Mouse (Mus musculus) kidney, postnatal 10 days (tissue): Measurements from ENCODE around the gene Slc6a16.

ENCODE experiments used
- DNase-seq: peaks from one replicate; pipeline ENCODE4 v3.0.0; 2021; ENCODE audit warnings: mixed read lengths

Gene Slc6a16

DNA sequence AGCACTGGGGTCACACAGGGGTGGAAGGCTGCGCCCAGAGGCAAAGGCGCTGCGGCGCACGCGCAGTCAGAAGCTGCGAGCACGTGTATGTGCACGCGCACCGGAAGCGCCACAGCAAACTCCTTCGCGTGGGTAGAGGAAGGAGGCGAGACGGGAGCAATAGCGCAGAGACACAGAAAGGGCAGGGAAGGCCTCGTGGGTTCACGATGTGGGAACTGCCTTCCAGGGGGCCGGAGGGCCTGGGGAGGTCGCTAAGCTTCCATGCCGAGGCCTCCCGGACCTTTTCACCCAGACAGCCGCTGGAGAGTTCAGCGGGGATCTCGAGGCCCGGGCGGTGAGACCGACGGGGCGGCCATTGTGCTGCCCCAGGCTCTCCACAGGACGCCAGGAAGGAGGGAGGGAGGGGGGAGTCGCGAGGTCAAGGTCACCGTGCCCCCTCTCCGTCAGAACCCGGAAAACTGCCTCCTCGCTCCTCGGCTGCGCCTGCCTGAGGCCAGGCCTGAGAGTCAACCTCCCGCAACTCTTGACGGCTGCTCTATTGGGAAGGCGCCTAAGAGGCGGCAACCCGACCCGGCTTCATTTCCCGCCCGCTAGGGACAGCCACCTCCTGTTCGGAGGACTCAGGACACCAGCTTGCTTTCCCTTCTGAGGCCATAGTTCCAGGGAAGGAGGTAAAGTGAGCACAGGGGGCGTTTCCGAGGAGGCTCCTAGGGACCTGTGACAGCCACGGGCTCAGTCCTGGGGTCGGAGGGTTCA, at the start of gene Slc6a16:
Gene Slc6a16 (plus strand): TSS at position 453 of the 756 bp plus-strand sequence.
- peak; percentile 60 for DNase-seq

DNA sequence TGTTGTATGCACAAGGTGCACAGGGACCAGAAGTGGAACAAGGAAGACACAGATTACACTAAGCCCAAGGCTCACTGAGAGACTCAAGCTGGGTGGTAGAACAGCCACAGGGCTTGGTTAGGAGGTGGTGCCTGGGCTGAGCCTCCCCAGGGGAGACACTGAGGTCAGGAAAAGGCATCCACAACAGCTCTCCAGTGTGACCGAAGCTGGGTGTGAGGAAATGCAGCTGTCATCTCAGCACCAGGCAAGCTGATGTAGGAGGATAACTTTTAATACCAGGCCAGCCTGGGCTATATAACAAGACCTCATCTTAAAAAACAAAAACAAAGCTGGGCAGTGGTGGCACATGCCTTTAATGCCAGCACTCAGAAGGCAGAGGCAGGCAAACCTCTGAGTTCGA, 49.7 kb upstream of the Slc6a16 start:
- DNase-seq: no peak

DNA sequence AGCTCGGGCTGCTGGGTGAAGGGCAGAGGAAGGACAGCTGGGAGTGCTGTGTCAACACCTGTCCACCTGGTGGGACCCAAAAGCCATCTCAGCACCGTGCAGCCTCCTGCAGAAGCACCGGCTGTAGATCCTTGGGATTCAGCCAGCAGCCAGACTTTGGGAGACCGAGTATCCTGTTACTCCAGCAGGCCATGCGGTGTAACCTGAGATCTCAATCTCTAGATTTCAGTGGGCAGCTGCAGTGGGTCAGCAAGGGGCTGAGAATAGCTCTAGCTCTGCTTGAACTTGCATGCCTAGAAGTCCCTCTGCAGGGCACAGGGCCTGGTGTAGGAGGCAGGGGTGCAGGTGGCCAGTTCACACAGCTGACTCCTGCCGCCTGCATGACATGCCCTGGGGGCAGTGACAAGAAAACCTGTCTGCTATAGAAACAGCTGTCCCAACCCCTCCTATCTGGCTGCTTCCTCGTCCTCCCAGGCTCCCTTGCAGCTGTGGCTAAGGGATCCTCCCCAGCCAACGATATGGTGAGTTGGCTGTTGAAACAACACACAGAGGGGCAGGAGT, 49.0 kb upstream of the Slc6a16 start:
- DNase-seq: peak; percentile 40

DNA sequence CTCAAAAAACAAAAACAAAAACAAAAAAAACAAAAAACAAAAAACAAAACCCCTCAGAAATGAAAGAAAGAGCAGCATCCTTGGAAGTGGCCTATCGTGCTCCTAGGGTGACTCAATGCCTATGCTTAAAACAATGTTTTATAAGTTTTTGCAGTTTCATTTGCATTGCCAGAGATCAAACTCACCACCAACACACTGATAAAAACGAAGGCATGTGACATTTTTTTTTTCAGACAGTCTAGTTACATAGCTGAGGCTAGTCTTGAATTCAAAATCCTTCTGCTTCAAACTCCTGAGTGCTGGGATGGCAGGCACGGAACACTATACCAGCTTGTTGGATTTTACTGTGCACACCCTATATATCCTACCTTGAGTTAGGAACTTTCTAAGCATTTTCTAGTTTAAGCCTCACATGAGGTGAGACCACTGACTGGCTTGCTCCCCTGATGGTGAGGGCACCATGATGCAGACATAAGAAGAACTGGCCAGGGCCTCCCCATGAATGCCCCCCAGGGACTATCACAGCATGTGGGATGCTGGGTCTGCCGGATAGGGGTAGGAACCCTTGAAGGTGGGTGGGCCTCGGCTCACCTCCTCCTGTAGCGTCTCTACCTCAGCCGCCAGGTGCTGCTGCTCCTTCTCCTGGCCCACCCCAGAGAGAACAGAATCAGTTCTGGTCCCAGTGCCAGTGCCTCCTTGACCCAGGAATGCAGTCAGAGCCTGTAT, 48.1 kb upstream of the Slc6a16 start:
- DNase-seq: no peak

DNA sequence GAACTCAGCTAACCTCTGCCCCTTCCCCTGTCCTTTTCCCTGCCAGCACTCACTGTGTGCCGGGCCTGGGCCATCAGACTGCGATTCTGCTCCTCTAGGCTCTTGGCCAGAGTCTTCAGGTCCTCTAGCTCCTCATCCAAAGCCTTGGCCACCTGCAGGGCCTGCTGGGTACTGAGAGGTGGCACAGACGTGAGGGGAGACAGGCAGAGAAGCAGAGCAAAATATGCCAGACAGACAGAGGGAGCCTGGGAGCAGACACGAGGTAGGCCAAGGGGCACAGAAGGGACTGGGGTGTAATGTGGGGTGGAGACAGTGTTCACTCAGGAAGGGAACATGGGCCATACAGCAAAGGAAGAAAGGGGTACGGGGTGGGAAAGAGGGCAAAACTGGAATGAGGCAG, 47.5 kb upstream of the Slc6a16 start:
- DNase-seq: no peak

DNA sequence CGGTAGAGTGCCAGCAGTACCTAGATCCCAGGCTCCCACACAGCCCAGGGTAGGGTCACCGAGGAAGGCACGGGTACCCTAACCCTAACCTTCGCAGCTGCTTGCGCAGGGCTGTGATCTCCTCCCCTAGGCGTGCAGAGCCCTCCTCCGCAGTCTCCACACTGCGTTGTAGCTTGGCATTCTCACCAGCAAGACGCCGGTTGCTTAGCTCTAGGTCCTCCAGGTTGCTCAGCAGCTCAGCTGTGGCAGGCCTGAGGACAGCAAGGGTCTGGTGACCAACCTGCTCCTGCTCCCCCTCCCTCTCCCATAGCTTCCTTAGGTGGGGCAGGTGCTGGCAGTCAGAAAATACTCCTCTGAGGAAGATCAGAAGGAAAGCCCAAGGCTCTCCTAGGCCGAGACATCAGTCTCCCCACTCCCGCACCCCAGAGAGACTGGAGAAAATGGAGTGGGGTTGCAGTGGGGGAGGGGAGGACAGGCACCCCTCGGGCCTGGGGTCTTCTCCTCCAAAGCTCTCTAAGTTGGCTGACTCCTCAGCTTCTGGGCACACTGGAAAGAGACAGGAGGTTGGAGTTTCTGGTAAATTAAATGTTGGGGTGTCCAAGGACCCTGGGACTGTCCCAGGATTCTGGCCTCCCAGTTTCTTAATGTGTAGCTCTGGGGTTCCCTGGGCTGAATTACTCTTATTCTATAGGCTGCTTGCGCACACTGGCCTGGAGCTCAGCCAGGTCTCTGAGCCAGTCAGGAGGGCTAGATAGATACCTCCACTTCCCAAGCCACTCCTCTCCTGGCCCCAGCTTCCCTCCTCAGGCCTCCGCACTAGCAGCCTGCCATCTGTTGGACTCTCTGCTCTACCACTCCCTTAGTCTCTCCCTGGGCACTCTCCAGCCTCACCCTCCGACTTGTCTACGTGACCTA, 46.8 kb upstream of the Slc6a16 start:
- no peak for DNase-seq

DNA sequence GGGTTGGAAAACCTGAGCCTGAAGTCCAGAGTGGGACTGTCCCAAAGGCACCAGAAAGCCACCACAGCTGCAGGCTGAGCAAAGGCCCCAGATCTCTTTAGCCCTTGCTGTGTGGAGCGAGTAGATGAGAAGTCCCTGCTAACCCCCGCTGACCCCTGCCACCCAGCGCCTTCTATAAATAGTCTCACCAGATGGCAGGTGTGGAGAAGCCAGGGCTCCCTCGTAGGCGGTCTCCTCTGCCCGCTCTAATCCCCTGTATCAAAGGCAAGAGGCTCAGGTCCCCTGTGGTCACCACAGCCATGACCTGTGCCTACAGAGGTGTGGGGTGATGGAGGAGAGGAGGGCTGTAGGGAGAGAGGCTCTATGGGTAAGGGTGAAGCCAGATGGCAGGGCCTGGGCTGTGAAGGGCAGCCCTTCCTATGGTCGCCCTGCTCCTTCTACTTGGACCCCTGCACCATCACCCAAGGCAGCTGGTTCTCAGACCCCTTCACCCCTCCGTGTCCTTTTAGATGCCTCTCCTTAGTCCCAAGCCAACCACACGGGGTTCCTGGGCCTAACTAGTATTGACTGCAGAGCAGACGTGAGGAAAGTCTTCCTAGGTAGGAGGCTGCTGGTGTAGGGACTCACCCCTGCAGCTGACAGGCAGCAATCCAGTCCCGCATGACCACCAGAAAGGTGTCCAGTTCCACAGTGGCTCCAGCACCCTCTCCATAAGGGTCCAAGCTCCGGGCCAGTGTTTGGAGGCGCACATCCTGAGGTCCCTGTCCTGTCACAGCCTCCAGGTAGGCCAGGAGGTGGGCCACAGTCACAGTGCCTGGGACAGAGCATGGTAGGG, 45.3 kb upstream of the Slc6a16 start:
- no peak for DNase-seq

DNA sequence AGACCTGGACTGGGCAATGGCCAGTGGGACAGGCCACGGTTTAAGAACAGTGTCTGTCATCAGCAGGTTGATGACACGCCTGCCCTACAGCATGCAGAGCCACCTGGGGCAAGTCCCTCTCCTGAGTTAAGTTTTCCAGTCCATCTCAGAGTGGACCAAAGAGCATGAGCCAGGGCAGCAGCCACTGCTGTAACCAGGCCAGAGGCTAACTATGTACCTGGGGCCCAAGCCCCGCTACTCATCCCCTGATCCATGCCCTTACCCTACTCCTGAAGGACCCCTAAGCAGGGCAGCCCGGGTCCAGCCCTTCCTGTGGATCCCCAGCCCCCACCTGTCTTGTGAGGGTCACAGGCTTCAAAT, 44.7 kb upstream of the Slc6a16 start:
- no peak for DNase-seq

DNA sequence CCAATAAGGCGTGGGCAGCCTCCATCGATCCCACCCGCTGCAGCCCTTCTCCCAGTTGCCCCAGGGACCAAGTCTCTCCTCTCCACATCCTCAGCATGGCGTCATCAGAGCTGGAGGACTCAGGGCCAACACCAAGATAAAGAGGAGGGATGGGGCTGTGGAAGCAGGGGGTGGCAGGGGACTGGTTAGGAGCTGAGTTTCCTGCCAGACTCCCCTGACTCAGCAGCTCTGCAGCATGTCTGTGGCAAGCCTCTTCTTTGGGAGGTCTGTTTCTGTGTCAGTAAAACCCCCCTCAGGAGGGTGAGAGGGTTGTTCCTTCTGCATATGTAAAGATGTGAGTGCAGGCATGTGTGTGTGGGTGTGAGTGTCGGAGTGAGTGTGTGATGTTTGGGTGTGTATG, 43.9 kb upstream of the Slc6a16 start:
- DNase-seq: no peak

DNA sequence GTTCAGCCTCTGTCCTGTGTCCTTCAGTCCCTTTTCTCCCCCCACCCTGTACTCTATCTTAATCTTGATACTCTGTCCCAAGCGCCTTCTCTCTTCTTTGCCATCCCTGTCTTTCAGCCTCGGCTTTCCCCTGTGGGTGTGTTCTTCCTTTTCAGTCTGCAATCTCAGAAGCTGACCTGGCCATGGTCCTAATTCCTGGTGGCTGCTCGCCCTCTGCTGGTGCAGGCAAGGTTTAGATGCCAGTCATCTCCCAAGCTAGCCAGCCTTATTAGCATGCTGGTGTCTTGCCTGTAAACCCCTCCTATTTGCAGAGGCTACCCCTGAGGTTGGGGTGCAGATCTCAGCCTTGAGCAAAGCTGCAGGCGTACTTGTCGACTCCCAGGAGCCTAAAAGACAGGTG, 42.5 kb upstream of the Slc6a16 start:
- DNase-seq: peak; percentile 86

DNA sequence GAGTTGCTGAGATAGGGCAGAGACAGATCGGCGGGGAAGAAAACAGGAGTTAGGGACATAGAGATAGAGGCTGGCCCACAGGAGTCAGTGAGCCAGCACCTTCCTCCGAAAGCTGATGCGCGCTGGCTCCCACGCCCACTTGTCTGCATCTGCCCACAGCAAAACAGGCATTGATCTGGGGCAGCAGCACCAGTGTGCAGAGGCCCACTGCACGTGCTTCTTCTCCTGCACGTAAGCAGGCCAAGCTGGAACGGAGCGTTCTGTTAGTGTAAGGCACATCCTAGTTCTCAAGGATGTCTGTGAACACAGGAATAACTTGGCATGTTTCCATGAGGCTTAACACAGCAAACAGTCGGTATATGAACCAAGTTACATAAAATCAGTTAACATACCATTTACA, 41.9 kb upstream of the Slc6a16 start:
- DNase-seq: no peak

DNA sequence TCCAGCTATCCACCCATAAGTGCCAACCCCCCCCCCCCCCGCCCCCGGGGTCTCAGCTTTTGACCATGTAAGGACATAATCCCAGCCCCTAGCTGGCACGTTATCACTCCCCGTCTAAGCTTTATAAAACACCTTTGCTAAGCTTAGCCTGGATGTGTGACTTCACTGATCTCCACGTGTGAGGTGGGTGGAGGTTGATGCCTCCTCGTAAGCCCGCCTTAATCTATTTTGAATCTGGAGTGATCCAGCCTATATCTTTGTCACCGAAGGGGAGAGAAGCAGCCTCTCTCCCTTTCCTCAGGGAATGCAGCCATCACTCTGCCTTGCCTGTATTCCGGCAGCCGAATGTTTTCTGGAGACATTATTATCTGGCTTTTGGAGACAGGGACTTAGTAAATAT, 38.2 kb upstream of the Slc6a16 start:
- DNase-seq: no peak

DNA sequence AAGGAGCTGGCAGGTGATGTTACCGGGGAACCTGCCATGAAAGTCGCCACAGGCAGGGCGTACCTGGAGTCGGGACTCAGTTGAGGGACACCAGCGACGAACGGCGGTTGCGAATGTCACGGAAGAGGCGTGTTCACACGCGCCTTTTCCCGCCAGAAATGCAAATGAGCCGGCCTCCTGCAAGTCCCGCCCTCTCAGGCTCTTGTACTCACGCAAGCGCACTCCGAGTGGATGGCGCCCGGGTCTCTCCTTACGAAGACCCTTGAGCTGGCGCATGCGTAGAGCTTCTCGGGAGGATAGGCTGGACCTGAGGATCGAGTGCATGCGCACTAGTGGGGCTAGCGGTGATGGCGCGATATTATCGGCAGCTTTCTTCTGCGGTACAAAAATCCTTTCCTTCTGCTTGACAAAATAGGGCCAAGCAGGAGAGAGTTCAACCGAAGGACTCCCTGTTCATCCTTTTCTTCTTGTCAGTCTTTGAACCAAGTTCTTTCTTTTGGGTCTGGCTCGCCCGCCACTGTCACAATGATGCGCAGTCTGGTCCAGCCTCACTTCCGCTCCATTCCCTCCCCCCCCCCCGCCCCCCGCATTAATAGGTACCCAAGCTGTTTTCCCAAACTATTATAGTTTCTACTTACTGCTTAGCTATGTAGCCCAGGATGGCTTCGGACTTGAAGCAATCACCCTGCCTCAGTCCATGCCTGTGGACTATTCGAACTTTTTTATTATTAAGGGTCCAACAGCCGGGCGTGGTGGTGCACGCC, 36.3 kb upstream of the Slc6a16 start, which contains the start of gene Ccdc155:
Gene Ccdc155 (minus strand): TSS at position 513 of the 764 bp plus-strand sequence.
- DNase-seq: peak; percentile 95

DNA sequence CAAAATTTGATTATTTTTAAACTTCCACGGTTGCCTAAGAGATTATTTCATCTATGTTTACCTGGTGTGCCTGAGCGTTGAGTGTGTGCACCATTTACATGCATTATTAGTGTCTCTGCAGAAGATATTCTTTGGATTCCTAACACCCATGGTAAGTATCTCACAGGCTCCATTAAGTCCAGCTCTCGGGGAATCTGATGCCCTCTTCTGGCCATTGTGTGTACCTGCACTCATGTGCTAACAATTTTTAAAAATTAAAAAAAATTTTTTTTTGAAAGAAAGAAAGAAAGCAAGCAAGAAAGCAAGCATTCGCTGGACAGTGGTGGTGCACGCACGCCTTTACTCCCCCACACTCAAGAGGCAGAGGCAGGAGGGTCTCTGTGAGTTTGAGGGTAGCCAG, 32.6 kb upstream of the Slc6a16 start:
- no peak for DNase-seq

DNA sequence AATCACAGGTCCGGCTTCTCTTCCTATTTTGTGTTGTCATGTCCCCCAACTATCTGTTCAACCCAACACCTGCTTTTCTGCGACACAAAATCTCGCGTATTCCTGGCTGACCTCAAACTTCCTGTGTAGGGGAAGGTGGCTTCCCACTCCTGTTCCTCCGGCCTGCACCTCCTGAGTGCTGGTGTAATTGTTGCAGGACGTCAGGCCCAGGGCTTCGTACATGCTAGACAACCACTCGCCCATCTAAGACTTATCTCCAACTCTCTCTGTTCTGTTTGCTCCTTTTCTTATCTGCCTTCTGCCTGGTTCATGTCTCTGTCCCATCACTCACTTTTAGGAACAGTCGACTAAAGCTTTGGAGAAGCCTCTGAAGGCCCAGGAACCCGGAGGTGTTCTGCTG, 29.8 kb upstream of the Slc6a16 start:
- no peak for DNase-seq

DNA sequence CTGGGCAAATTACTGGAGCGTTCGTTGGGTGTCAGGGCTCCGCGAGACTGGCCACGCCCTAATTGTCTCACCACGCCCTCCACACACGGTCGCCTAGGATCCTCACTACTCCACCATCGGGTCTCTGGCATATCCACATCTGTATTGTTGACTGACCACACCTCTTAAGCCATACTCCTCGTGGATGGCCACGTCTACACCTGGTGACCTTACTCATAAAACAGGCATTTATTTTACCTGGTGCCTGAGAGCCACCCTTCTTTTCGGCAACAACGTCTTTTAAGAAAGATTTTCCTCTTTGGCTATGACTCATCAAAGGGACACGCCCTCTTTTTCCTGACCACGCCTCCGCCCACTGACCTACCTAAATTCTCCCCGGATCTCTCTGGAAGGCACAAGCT, 29.0 kb upstream of the Slc6a16 start, which contains the start of gene Dkkl1:
Gene Dkkl1 (minus strand): TSS at position 297 of the 401 bp plus-strand sequence.
- no peak for DNase-seq

DNA sequence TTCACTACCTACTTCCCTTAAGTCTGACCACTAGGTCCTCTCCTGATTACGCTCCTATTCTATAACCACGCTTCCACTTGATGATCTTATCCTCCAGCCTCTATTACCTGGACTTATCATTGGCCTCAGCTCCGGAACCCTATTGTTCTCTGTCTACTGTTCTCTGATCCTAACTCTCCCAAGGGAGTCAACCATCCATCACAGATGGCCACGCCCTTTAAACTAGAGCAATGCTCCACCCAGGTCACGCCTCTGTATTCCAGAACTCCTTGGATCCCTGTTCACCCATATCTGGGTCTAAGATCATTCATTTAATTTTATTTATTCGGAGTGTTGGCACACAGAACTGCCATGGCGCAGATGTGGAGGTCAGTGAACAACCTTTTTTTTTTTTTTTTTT, 28.5 kb upstream of the Slc6a16 start:
- DNase-seq: no peak

DNA sequence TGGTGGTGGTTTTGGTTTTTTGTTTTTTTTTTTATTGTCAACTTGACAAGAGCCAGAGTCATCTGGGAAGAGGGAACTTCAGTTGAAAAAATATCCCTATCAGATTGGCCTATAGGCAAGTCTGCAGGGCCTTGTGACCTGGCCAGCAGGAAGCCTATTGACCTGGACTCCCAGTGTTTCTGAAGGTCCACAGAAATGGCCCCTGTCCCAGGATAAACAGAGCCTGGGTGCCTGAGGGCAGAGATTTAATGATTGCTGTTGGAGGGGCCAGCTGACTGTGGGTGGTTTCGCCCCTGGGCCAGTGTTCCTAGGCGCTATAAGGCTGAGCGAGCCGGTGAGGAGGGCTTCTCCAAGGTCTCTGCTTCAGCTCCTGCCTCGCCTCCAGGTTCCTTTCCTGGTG, 27.2 kb upstream of the Slc6a16 start:
- DNase-seq: no peak

DNA sequence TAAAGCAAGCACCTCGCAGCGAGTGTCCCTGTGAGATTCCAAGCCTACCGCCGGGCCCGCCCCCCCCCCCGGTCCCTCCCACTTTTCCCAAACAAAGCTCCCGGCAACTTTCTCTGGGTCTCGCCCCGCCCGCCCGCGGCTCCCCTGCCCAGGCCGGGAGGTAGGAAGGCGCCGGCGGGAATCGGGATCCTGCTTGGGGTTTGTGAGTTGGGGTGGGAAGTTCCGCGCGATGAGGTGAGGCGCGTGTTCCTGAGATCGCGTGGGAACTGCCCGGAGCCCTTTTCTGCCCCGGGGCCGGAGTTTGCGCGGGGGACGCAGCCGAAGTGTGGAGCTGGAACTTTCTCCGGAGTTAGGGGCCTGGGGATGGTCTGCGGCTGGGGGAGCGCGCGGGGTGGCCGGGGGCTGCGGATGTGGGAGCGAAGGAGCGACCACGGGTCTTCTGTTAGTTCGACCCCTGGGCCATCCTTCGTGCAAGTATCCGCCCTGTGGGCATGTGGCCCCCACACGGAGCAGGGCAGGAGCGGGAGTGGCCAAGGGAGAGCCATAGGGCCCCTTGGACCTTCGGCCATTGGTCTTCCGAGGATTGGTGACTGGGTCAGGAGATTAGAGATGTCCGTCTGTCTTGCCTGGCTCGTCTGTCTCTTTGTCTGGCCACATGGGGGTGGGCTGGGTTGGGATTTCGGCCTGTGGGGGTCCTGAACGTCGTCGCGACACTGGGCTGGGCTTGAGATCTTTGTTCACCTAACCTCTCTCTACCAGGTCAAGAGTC, 25.0 kb upstream of the Slc6a16 start, which contains the start of gene Tead2:
Gene Tead2 (plus strand): TSS at position 81 of the 769 bp plus-strand sequence.
- DNase-seq: peak; percentile 82
